Mouse (Mus musculus): ENCODE measurements around the gene Cbr3. TPM values are rescaled to one million over a fixed set of nuclear protein-coding genes. Genes with fewer than 3 reads are reported as not detected.
"Not testable (repeated sequence)": the region's sequence is repeated elsewhere in the genome, so short reads cannot be mapped to it uniquely, and the experiment has no call there.

The Cbr3 gene
- total RNA-seq (2021): 10 to 100 TPM; 10.7 to 14.1 TPM
- long read RNA-seq, experiment 1, transcript Cbr3-201 (3 exons, 1,170 nt): major isoform, 7 of 7 reads
- long read RNA-seq, experiment 1, partial matches to known transcripts: 0 of 7 reads
- long read RNA-seq, experiment 1, other reads (novel, unspliced or antisense): 0 of 7 reads
- long read RNA-seq, experiment 2, transcript Cbr3-201 (3 exons, 1,170 nt): major isoform, 11 of 12 reads
- long read RNA-seq, experiment 2, partial matches to known transcripts: 0 of 12 reads
- long read RNA-seq, experiment 2, other reads (novel, unspliced or antisense): 1 of 12 reads

- peak; percentile 61 to 71 for DNase-seq (ENCODE audit: low spot score in 2 of 2)
Measured at GRCm38 (mm10) chr16:93682689-93683507, at the start of gene Cbr3. Gene Cbr3, plus strand, starts transcription at chr16:93683215.

GRCm38 (mm10) chr16:93644006-93644405 lies 39.0 kb upstream of the Cbr3 start:
- DNase-seq (ENCODE audit: low spot score in 2 of 2): no peak

- no peak for DNase-seq (ENCODE audit: low spot score in 2 of 2)
Measured at GRCm38 (mm10) chr16:93648441-93649183, 34.4 kb upstream of the Cbr3 start.

GRCm38 (mm10) chr16:93667976-93668375 lies 15.0 kb upstream of the Cbr3 start:
- no peak for DNase-seq (ENCODE audit: low spot score in 2 of 2)

- DNase-seq (ENCODE audit: low spot score in 2 of 2): no peak
Measured at GRCm38 (mm10) chr16:93669521-93669920, 13.5 kb upstream of the Cbr3 start.

- not testable (repeated sequence) for DNase-seq (ENCODE audit: low spot score in 2 of 2)
Measured at GRCm38 (mm10) chr16:93670466-93670865, 12.5 kb upstream of the Cbr3 start.

- DNase-seq (ENCODE audit: low spot score in 2 of 2): no peak
Measured at GRCm38 (mm10) chr16:93671064-93671463, 12.0 kb upstream of the Cbr3 start.

- no peak for DNase-seq (ENCODE audit: low spot score in 2 of 2)
Measured at GRCm38 (mm10) chr16:93676376-93676775, 6.6 kb upstream of the Cbr3 start.

GRCm38 (mm10) chr16:93678206-93678605 lies 4.8 kb upstream of the Cbr3 start:
- DNase-seq (ENCODE audit: low spot score in 2 of 2): no peak

- DNase-seq (ENCODE audit: low spot score in 2 of 2): no peak
Measured at GRCm38 (mm10) chr16:93679165-93679564, 3.9 kb upstream of the Cbr3 start.

GRCm38 (mm10) chr16:93682156-93682688 lies 793 bp upstream of the Cbr3 start:
- no peak for DNase-seq (ENCODE audit: low spot score in 2 of 2)

- DNase-seq (ENCODE audit: low spot score in 2 of 2): peak; percentile 24 to 40
Measured at GRCm38 (mm10) chr16:93683508-93684236, 657 bp downstream of the Cbr3 start.

GRCm38 (mm10) chr16:93684441-93684840 lies 1.4 kb downstream of the Cbr3 start:
- DNase-seq (ENCODE audit: low spot score in 2 of 2): no peak

- DNase-seq (ENCODE audit: low spot score in 2 of 2): not testable (repeated sequence)
Measured at GRCm38 (mm10) chr16:93685783-93686182, 2.8 kb downstream of the Cbr3 start.

GRCm38 (mm10) chr16:93686421-93686820 lies 3.4 kb downstream of the Cbr3 start:
- DNase-seq (ENCODE audit: low spot score in 2 of 2): no peak

- peak in 1 of 2 experiments; percentile 43 for DNase-seq (ENCODE audit: low spot score in 2 of 2)
Measured at GRCm38 (mm10) chr16:93686945-93687344, 3.9 kb downstream of the Cbr3 start.

- DNase-seq (ENCODE audit: low spot score in 2 of 2): no peak
Measured at GRCm38 (mm10) chr16:93691206-93691841, 8.3 kb downstream of the Cbr3 start.

GRCm38 (mm10) chr16:93692744-93693143 lies 9.7 kb downstream of the Cbr3 start:
- no peak for DNase-seq (ENCODE audit: low spot score in 2 of 2)

GRCm38 (mm10) chr16:93707116-93707515 lies 24.1 kb downstream of the Cbr3 start:
- DNase-seq (ENCODE audit: low spot score in 2 of 2): no peak

GRCm38 (mm10) chr16:93709217-93709616 lies 26.2 kb downstream of the Cbr3 start:
- no peak for DNase-seq (ENCODE audit: low spot score in 2 of 2)
